Mouse (Mus musculus) liver, postnatal 0 days (tissue): ENCODE measurements around the gene Gm17535. TPM values are rescaled to one million over a fixed set of nuclear protein-coding genes. Genes with fewer than 3 reads are reported as not detected.
"Not testable (repeated sequence)": the region's sequence is repeated elsewhere in the genome, so short reads cannot be mapped to it uniquely, and the experiment has no call there.

Experiments used
- ATAC-seq: fragments of 200-750 bp; cut with Nextera tagmentation; 2 replicates; pipeline ENCODE4 v1.8.0; 2017; ENCODE audit warnings: mild to moderate bottlenecking, moderate library complexity
- DNase-seq: peaks from one replicate; pipeline ENCODE4 v3.0.0-alpha.2; 2016
- H3K27ac ChIP-seq: fragments of 300-500 bp; sonication (generic); 2 replicates; pipeline ENCODE4 v1.5.1; 2014; ENCODE audit warnings: antibody characterized with exemption, moderate library complexity, mild to moderate bottlenecking, low read depth
- H3K27me3 ChIP-seq: fragments of 300-500 bp; sonication (generic); 2 replicates; pipeline ENCODE4 v1.6.1; 2014; ENCODE audit warnings: low read length, control low read depth, mixed read lengths; ENCODE audit not compliant: insufficient read depth
- H3K36me3 ChIP-seq: fragments of 300-500 bp; sonication (generic); replicated peaks from 2 replicates; pipeline ENCODE4 v1.6.1; 2014; ENCODE audit warnings: mild to moderate bottlenecking, control low read depth, low read length, moderate library complexity, mixed read lengths; ENCODE audit not compliant: insufficient read depth
- H3K4me1 ChIP-seq: fragments of 300-500 bp; sonication (generic); 2 replicates; pipeline ENCODE4 v1.6.1; 2014; ENCODE audit warnings: antibody characterized with exemption, mild to moderate bottlenecking, control low read depth; ENCODE audit not compliant: insufficient read depth
- H3K4me2 ChIP-seq: fragments of 300-500 bp; sonication (generic); 2 replicates; pipeline ENCODE4 v1.6.1; 2014; ENCODE audit warnings: low read depth, mild to moderate bottlenecking, low read length, moderate library complexity, mixed read lengths
- H3K4me3 ChIP-seq: fragments of 300-500 bp; sonication (generic); 2 replicates; pipeline ENCODE4 v1.5.1; 2014; ENCODE audit warnings: low read depth, low read length
- H3K9ac ChIP-seq: fragments of 300-500 bp; sonication (generic); replicated peaks from 2 replicates; pipeline ENCODE4 v1.6.1; 2014; ENCODE audit warnings: mild to moderate bottlenecking, moderate library complexity
- H3K9me3 ChIP-seq: fragments of 300-500 bp; sonication (generic); 2 replicates; pipeline ENCODE4 v1.6.1; 2016; ENCODE audit warnings: mild to moderate bottlenecking, control low read depth, low read length, mixed read lengths
- WGBS: fragments of 180-500 bp; shearing (Covaris S2); extraction: QIAGEN DNeasy Blood & Tissue Kit; methylation state at CpG from one replicate; pipeline ENCODE4 v1.1.7; 2014; ENCODE audit not compliant: insufficient replicate concordance; 5-methylcytosine and 5-hydroxymethylcytosine counted together
- polyA plus RNA-seq: library from polyadenylated mRNA; unstranded; fragments of >200 nt; fragmentation: Nextera tagmentation; extraction: Ambion mirVana; gene quantifications from 2 replicates; pipeline ENCODE4 v1.2.1, GENCODE M21; 2015

The Gm17535 gene
- polyA plus RNA-seq, 1 experiment from 2014 or later = not detected

DNA sequence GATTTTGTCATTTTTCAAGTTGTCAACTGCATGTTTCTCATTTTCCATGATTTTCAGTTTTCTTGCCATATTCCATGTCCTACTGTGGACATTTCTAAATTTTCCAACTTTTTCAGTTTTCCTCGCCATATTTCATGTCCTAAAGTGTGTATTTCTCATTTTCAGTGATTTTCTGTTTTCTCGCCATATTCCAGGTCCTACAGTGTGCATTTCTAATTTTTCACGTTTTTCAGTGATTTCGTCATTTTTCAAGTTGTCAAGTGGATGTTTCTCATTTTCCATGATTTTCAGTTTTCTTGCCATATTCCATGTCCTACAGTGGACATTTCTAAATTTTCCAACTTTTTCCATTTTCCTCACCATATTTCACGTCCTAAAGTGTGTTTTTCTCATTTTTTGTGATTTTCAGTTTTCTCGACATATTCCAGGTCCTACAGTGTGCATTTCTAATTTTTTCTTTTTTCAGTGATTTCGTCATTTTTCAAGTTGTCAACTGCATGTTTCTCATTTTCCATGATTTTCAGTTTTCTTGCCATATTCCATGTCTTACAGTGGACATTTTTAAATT is 22.3 kb upstream of the Gm17535 start:
- ATAC-seq, H3K9me3 ChIP-seq, H3K4me3 ChIP-seq, H3K36me3 ChIP-seq, H3K27ac ChIP-seq, H3K9ac ChIP-seq, H3K4me1 ChIP-seq, DNase-seq, H3K27me3 ChIP-seq, H3K4me2 ChIP-seq: not testable (repeated sequence)
- WGBS = 77% methylated on average over 2 of the region's 7 CpGs

DNA sequence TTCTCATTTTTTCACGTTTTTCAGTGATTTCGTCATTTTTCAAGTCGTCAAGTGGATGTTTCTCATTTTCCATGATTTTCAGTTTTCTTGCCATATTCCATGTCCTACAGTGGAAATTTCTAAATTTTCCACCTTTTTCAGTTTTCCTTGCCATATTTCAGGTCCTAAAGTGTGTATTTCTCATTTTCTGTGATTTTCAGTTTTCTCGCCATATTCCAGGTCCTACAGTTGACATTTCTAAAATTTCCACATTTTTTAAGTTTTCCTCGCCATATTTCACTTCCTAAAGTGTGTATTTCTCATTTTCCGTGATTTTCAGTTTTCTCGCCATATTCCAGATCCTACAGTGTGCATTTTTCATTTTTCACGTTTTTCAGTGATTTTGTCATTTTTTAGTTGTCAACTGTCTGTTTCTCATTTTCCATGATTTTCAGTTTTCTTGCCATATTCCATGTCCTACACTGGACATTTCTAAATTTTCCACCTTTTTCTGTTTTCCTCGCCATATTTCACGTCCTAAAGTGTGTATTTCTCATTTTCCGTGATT is 21.6 kb upstream of the Gm17535 start, which contains the start of gene Gm10721:
Gm10721 (plus strand) TSS at position 408 of the 547 bp plus-strand sequence.
- H3K4me3 ChIP-seq, H3K36me3 ChIP-seq, DNase-seq, H3K4me1 ChIP-seq, H3K9ac ChIP-seq, H3K9me3 ChIP-seq, H3K27ac ChIP-seq, H3K4me2 ChIP-seq, H3K27me3 ChIP-seq: not testable (repeated sequence)
- ATAC-seq = peak; percentile 41
- no CpG with 5 or more reads among the region's 11 CpGs for WGBS

DNA sequence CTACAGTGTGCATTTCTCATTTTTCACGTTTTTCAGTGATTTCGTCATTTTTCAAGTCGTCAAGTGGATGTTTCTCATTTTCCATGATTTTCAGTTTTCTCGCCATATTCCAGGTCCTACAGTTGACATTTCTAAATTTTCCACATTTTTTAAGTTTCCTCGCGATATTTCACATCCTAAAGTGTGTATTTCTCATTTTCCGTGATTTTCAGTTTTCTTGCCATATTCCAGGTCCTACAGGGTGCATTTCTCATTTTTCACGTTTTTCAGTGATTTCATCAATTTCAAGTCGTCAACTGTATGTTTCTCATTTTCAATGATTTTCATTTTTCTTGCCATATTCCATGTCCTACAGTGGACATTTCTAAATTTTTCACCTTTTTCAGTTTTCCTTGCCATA is 19.0 kb upstream of the Gm17535 start, which contains the start of gene Gm10720:
Gm10720 (plus strand) TSS at position 301 of the 400 bp plus-strand sequence.
- WGBS = 57% methylated on average over 4 of the region's 9 CpGs
- not testable (repeated sequence) for H3K36me3 ChIP-seq, H3K4me2 ChIP-seq, H3K9me3 ChIP-seq, H3K27me3 ChIP-seq, H3K9ac ChIP-seq, H3K4me1 ChIP-seq, H3K27ac ChIP-seq, DNase-seq, ATAC-seq, H3K4me3 ChIP-seq

DNA sequence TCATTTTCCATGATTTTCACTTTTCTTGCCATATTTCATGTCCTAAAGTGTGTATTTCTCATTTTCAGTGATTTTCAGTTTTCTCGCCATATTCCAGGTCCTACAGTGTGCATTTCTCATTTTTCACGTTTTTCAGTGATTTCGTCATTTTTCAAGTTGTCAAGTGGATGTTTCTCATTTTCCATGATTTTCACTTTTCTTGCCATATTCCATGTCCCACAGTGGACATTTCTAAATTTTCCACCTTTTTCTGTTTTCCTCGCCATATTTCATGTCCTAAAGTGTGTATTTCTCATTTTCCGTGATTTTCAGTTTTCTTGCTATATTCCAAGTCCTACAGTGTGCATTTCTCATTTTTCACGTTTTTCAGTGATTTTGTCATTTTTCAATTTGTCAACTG is 18.5 kb upstream of the Gm17535 start:
- H3K36me3 ChIP-seq, DNase-seq, ATAC-seq, H3K27me3 ChIP-seq, H3K27ac ChIP-seq, H3K9me3 ChIP-seq, H3K4me2 ChIP-seq, H3K9ac ChIP-seq, H3K4me1 ChIP-seq, H3K4me3 ChIP-seq: not testable (repeated sequence)
- WGBS = 68% methylated on average over 4 of the region's 6 CpGs

DNA sequence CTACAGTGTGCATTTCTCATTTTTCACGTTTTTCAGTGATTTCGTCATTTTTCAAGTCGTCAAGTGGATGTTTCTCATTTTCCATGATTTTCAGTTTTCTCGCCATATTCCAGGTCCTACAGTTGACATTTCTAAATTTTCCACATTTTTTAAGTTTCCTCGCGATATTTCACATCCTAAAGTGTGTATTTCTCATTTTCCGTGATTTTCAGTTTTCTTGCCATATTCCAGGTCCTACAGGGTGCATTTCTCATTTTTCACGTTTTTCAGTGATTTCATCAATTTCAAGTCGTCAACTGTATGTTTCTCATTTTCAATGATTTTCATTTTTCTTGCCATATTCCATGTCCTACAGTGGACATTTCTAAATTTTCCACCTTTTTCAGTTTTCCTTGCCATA is 17.3 kb upstream of the Gm17535 start, which contains the start of gene Gm10719:
Gm10719 (plus strand) TSS at position 301 of the 400 bp plus-strand sequence.
- not testable (repeated sequence) for ATAC-seq, H3K27me3 ChIP-seq, DNase-seq, H3K27ac ChIP-seq, H3K4me2 ChIP-seq, H3K9me3 ChIP-seq, H3K36me3 ChIP-seq, H3K4me1 ChIP-seq, H3K9ac ChIP-seq, H3K4me3 ChIP-seq
- no CpG with 5 or more reads among the region's 9 CpGs for WGBS

DNA sequence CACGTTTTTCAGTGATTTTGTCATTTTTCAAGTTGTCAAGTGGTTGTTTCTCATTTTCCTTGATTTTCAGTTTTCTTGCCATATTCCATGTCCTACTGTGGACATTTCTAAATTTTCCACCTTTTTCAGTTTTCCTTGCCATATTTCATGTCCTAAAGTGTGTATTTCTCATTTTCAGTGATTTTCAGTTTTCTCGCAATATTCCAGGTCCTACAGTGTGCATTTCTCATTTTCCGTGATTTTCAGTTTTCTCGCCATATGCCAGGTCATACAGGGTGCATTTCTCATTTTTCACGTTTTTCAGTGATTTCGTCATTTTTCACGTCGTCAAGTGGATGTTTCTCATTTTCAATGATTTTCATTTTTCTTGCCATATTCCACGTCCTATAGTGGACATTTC is 15.5 kb upstream of the Gm17535 start:
- not testable (repeated sequence) for ATAC-seq, H3K4me2 ChIP-seq, H3K27ac ChIP-seq, H3K9me3 ChIP-seq, DNase-seq, H3K4me1 ChIP-seq, H3K9ac ChIP-seq, H3K36me3 ChIP-seq, H3K4me3 ChIP-seq, H3K27me3 ChIP-seq
- WGBS = 59% methylated on average over 8 of the region's 9 CpGs

DNA sequence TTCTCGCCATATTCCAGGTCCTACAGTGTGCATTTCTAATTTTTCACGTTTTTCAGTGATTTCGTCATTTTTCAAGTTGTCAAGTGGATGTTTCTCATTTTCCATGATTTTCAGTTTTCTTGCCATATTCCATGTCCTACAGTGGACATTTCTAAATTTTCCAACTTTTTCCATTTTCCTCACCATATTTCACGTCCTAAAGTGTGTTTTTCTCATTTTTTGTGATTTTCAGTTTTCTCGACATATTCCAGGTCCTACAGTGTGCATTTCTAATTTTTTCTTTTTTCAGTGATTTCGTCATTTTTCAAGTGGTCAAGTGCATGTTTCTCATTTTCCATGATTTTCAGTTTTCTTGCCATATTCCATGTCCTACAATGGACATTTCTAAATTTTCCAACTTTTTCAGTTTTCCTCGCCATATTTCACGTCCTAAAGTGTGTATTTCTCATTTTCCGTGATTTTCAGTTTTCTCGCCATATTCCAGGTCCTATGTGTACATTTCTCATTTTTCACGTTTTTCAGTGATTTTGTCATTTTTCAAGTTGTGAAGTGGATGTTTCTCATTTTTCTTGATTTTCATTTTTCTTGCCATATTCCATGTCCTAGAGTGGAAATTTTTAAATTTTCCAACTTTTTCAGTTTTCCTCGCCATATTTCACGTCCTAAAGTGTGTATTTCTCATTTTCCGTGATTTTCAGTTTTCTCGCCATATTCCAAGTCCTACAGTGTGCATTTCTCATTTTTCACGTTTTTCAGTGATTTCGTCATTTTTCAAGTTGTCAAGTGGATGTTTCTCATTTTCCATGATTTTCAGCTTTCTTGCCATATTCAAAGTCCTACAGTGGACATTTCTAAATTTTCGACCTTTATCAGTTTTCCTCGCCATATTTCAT is 14.3 kb upstream of the Gm17535 start:
- ATAC-seq = peak; percentile 53
- not testable (repeated sequence) for H3K27me3 ChIP-seq, DNase-seq, H3K4me2 ChIP-seq, H3K36me3 ChIP-seq, H3K4me1 ChIP-seq, H3K9ac ChIP-seq, H3K9me3 ChIP-seq, H3K4me3 ChIP-seq, H3K27ac ChIP-seq
- WGBS = 68% methylated on average over 11 of the region's 19 CpGs

DNA sequence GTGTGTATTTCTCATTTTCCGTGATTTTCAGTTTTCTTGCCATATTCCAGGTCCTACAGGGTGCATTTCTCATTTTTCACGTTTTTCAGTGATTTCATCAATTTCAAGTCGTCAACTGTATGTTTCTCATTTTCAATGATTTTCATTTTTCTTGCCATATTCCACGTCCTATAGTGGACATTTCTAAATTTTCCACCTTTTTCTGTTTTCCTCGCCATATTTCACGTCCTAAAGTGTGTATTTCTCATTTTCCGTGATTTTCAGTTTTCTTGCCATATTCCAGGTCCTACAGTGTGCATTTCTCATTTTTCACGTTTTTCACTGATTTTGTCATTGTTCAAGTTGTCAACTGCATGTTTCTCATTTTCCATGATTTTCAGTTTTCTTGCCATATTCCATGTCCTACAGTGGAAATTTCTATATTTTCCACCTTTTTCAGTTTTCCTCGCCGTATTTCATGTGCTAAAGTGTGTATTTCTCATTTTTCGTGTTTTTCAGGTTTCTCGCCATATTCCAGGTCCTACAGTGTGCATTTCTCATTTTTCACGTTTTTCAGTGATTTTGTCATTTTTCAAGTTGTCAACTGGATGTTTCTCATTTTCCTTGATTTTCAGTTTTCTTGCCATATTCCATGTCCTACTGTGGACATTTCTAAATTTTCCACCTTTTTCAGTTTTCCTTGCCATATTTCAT is 11.9 kb upstream of the Gm17535 start:
- H3K27ac ChIP-seq, H3K4me2 ChIP-seq, H3K9me3 ChIP-seq, H3K36me3 ChIP-seq, H3K4me3 ChIP-seq, ATAC-seq, H3K4me1 ChIP-seq, H3K27me3 ChIP-seq, H3K9ac ChIP-seq: not testable (repeated sequence)
- WGBS = 65% methylated on average over 9 of the region's 13 CpGs
- DNase-seq = peak; percentile 10

DNA sequence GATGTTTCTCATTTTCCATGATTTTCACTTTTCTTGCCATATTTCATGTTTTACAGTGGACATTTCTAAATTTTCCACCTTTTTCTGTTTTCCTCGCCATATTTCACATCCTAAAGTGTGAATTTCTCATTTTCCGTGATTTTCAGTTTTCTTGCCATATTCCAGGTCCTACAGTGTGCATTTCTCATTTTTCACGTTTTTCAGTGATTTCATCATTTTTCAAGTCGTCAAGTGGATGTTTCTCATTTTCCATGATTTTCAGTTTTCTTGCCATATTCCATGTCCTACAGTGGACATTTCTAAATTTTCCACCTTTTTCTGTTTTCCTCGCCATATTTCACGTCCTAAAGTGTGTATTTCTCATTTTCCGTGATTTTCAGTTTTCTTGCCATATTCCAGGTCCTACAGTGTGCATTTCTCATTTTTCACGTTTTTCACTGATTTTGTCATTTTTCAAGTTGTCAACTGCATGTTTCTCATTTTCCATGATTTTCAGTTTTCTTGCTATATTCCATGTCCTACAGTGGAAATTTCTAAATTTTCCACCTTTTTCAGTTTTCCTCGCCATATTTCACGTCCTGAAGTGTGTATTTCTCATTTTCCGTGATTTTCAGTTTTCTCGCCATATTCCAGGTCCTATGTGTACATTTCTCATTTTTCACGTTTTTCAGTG is 11.0 kb upstream of the Gm17535 start, which contains the start of gene Gm10718:
Gm10718 (plus strand) TSS at position 236 of the 673 bp plus-strand sequence.
- H3K4me2 ChIP-seq, H3K4me3 ChIP-seq, H3K4me1 ChIP-seq, DNase-seq, ATAC-seq, H3K27me3 ChIP-seq, H3K9me3 ChIP-seq, H3K9ac ChIP-seq, H3K27ac ChIP-seq, H3K36me3 ChIP-seq: not testable (repeated sequence)
- WGBS = 67% methylated on average over 9 of the region's 13 CpGs
